Mouse (Mus musculus) urinary bladder, adult 2 months (tissue): ENCODE data around the gene H2al2a. TPM values are rescaled to one million over a fixed set of nuclear protein-coding genes. Genes with fewer than 3 reads are reported as not detected.
"Not testable (repeated sequence)": the region's sequence is repeated elsewhere in the genome, so short reads cannot be mapped to it uniquely, and the experiment has no call there.

Experiments
- DNase-seq: peaks from one replicate; pipeline ENCODE4 v3.0.0; 2022; ENCODE audit warnings: low spot score
- polyA plus RNA-seq: library from polyadenylated mRNA; depleted of rRNA; stranded (reverse); fragments of >200 nt; gene quantifications from 2 replicates; pipeline ENCODE4 v1.2.3, GENCODE M21; 2012

Gene H2al2a
- polyA plus RNA-seq, 1 experiment = not detected

DNA sequence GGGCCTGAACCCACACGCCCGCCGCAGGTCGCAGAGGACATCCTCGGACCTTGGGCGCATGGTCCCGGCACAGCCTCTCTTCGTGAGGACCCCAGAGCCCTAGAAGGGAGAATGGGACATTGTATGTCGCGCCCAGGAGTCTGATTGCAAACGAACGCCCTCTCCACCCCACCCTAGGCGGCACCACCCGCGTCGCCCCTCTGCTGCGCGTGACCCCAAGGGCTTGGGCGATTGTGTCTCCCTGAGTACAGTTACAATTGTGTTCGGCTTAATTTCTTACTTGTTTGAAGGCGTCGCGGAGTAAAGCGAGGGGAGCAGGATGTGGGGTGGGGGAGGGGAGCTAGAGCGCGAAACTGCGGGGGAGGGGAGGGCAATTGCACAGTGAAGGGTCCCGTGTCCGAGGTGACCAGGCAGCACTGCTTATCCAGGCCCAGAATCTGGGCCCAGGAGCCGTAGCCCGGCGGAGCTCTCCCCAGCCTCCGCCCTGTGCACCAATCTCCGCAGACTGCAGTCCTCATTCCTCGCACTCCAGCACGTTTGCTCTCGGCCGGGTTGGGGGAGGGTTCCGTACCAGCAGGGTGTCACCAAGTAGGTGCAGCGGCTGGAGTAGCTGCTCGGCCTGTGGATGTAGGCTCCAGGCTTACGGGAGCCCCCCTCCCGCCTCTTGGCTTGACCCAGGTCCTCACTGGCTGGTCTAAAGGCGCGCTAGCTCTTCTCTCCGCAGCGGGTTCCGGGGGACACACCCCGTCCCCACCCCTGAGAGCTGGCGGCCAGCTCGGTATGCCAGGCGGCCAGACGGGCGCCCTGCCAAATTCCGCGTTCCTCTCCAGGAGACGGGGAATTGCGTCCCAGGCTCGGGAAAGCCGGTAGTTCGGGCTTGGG lies 31.6 kb upstream of the H2al2a start:
- DNase-seq = peak; percentile 91

DNA sequence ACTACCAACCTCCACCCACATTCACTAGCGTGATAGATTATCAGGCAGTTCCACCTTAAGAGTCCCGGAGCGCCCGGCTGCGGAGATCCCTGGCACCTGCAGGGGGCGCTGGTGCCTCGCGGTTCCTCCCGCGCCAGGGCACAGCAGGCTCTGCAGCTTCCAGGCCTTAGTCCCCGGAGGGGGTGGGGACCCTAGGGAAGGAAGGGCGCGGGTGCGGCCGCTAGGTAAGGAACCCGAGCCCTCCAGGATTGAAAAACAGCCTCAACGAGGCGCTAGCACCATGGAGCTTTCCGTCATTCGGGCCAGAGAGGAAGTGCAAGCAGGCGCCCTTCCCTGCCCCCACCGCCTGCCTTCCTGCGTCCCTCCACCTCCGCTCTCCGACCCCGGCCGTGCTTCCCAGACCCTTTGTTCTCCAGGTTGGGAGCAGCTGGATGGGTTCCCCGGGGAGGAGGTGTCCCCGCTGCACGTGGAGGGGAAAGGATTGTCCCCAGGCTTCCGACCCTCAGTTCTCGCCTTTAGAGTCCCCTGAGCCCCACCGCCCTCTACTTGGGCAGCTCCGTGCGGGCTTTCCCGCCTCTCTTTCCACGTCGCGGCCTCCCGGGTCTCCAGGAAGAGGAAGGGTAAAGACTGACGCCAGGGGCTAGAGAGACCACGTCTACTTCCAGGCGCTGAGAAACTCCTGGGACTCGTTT lies 30.8 kb upstream of the H2al2a start:
- peak; percentile 97 for DNase-seq

DNA sequence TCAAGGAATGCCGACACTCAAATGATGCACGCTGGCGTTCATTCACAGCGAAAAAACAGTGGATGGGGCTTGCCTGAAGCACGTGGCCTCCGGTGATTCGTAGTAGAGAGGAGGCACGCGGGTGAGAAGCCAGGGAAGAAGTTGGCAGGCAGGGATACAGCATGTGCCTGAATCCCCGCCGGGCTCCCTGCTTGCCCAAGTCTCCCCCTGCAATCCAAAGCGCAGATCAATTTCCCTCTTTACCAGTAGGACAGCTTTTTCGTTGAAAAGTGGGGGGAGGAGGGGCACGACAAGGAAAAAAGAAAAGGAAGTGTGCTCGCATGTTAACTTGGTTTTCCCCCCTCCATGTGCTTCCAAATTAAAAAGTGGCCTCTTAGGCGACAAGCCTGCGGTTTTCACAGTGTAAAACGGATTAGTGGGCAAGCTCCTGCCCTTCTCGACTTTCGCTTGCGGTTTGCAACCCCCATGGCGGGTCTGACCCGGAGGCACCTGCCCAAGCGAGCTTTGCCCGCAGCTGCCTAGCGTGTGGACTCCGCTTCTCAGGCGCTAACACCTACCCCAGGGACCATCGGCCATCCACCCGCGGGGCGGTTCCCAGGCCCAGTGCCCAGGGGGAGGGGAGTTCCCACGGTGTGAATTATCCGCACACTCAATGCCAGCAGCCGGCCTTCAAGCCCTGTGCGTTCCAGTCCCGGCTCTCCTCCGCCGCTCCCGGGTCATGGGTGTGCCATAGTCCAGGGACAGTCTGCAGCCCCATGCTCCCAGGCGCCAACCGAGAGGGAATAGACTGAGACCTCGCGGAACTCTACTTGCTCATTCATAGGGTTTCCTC lies 29.6 kb upstream of the H2al2a start:
- peak; percentile 53 for DNase-seq

DNA sequence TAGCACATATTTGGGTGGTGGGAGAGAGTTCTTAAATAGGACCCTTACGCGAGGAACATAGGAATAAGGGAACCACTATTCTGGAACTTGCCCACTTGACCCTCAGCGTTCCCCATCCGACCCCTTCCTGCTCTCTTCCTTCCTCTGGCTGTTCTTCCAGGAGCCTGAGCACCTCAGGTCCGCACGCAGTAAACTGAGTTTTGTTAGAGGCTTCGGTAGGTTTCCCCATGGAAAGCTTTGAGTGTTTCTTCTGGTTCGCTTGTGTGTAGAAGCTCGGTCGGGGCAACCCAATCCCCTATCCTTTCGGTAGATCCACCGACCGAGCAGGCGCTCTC lies 29.0 kb upstream of the H2al2a start:
- DNase-seq = no peak

DNA sequence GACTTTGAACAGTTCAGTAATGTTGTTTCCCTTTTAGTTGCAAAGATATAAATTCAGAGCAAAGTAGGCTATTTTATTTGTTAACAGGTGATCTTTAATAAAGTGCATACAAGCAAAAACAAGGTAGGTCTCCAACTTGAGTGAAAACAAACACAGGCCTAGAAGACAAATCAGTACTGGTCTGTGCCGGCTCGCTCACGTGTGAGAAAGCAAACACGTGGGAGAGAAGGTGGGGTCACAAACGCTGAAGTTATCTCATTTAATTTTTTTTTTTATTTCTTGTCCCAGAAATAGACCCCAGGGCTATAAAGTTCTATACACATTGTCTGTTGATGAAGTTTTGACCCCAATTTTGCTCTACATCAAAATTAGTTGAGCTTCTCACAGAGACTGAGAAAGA lies 28.4 kb upstream of the H2al2a start:
- no peak for DNase-seq

DNA sequence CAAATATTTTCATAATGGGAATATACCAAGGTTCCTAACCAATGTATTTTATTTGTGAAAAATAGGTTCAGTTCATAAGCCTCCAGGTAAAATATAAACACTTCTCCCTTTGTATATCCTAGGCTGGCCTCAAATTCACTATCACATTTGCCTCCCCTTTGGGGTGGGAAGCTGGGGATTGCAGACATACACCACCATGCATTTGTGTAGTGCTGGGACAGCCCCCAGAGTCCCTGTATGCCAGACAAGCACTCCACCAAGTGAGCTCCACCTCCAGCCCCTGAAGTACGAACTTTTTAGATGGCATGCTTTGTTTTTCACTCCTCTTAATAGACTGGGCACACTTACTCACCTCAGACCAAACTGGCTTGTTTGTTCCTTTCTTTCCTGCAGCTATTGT lies 26.1 kb upstream of the H2al2a start:
- no peak for DNase-seq

DNA sequence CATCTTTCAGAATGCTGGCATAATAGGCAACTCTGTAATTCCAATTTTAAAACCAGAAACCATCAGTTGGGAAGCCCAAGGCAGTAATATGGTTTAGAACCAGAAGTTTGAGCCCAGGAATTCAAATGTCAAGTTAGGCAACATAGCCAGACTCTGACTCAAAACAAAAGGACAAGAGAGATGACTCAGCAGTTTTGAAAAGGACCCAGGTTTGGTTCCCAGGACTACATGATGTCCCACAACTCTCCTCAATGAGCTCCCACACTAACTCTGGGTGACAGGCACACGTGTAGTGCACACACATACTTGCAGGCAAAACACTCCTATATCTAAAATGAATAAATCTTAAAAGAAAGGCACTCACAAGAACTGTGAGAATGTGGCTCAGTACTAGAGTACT lies 22.4 kb upstream of the H2al2a start:
- no peak for DNase-seq

DNA sequence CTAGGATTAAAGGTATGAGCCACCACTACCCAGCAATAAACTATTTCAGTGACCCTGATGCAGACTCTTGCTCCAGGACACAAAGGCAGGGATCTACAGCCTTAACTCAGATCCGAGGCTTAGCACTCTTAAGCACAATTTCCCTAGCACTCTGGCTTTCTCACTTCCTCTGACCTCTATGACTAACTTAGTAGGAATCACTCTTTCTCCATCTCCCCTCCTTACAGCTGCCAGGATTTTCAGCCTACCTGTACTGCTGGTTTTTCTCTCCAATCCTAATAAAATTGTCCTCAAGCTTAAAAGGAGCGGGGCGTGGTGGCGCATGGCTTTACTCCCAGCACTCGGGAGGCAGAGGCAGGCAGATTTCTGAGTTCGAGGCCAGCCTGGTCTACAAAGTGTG lies 20.6 kb upstream of the H2al2a start:
- no peak for DNase-seq

DNA sequence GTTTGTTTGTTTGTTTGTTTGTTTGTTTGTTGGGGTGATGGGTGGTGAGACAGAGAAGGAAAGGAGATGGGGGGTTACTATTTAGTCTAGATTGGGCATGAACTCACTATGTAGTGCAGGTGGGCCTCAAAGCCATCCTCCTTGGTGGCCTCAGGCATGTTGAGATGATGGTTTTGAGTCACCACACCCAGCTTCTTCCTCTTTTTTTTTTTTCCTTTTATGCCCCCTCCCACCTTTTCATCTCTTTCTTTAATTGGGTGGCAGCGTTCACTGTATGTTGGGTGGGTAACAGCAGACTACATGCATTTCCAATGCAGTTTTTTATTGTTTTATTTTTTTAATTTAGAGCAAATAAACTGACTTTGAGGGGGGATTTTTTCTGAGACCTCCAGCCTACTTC lies 19.9 kb upstream of the H2al2a start:
- no peak for DNase-seq

DNA sequence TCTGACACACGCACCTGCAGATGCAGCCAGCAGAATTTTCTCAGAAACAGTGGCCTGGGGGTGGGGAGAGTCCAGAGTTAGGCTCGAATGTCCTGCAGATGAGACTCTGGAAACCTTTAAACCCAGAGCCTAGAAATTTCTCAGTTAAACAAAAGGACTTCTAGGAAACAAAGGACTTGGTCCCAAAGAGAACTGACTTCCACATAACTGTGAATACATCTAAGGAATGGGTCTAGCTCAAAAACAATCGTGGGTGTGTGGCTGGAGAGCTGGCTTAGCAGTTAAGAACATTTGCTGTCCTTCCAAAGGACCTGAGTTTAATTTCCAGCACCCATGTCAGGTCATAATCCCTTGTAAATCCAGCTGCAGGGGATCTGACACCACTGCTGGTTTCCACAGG lies 18.8 kb upstream of the H2al2a start:
- no peak for DNase-seq

DNA sequence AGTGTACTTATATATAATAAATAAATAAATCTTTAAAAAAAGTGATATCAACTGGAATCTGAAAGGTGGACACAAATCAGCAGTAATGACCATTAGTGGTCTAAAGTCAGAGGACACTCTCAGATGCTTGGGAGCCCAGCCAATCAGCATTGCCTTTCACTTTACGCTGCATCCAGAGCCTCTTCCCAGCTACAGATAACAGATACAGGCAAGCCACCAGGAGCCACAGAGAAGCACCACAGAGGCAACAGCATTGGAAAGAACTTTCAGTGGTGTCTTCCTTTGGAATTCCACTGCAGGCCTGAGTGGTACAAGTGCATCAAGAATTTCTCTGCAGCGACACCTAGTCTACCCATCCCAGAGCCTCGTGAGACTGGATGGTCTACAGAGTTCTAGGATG lies 16.1 kb upstream of the H2al2a start:
- no peak for DNase-seq

DNA sequence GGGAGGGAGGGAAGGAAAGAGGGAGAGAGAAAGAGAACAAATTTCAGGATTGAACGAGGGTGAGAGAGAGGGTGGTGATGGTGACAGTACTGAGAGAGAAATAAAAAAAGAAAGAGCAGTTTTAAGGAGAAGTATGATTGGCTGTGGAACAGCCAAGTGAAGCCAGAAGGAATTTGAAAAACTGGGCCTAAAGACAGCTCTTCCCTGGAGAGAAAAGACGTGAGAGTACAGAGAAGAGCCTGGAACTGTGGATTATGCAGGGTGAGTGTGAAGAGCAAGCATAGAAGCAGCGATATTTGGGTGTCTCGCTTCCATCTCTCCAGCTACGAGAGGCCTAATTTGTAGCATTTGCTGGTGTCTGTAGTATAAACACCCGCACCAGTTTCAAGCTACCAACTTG lies 14.5 kb upstream of the H2al2a start:
- DNase-seq = no peak

DNA sequence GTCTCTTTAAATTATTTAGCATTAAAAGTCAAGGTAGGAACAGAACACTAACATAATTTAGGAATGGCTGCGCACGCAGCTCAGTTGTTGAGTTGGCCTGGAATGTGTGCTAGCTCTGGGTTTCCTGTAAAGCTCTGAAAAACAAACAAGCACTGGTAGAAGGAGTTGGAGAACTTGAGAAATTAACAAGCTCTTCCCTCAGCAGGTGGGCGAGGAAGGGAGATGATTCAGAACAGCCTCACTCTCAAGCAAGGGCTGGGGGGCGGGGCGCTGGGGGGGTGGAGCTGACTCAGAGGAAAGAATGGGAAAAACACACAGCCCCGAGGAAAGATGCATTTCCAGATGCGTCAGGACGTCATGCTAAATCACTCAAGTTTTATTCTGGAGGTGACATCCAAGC lies 8.4 kb upstream of the H2al2a start:
- DNase-seq = no peak

DNA sequence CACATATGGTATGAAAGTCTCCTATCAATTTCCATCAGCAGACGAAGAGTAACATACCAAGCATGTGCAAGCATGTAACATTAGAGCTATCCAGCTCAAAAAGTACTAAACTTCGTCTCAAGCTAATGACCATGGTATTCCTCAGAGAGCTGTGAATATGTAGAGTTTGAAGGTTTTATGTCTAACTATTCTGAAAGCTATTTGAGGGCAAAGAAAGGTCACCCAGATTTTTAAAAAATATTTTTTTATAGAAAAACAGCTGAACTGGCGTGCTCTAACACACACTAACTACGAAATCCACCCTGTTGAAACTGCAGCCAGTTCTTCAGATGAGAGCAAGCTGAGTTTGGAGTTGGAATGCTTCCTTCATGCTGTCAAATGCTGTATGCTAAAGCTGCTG lies 7.5 kb upstream of the H2al2a start:
- DNase-seq = no peak

DNA sequence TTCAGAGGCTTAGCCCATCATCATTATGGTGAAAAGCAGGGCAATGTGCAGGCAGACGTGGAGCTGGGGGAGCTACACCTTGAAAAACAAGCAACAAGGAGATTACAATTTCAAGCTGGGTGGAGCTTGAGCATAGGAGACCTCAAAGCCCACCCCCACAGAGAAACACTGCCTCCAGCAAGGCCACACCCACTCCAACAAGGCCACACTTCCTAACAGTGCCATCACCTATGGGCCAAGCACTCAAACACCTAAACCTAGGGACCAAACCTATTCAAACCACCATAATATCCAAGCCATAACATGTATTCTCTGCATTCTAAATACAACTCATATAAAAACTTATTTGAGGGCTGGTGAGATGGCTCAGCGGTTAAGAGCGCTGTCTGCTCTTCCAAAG lies 5.5 kb upstream of the H2al2a start:
- DNase-seq = no peak

DNA sequence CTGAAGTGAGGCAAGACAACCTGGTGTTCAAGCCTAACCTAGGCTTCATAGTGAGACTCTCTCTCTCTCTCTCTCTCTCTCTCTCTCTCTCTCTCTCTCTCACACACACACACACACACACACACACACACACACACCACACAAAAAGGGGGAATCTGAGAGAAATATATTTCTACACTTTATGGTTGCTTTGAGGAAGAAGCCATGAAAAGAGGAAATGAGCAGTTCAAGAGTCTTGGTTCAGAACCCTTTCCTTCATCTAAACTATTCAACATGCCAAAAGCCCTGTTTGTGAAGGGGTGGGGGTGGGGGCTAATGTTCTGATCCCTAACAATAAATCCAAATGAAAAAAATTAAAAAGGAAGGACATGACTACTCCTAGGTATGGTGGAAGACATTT lies 7.2 kb downstream of the H2al2a start:
- DNase-seq = no peak

DNA sequence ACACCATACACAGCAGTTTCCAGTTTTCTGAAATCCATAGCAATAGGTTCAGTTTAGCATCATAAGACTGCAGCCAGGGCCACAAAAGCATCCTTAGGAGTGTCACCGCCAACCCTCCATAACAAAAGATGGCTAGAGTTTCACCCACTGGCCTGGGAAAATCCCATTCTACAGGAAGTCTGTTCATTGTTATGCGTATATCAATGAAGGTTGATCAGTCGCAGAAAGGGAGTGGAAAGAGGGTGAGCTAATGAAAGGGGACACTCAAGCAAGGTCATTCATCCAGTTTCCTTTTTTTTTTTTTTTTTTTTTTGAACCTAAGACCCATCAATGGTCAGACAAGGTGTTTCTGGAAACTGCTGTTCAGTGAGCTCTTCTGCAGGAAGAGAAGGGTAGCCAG lies 7.6 kb downstream of the H2al2a start:
- no peak for DNase-seq

DNA sequence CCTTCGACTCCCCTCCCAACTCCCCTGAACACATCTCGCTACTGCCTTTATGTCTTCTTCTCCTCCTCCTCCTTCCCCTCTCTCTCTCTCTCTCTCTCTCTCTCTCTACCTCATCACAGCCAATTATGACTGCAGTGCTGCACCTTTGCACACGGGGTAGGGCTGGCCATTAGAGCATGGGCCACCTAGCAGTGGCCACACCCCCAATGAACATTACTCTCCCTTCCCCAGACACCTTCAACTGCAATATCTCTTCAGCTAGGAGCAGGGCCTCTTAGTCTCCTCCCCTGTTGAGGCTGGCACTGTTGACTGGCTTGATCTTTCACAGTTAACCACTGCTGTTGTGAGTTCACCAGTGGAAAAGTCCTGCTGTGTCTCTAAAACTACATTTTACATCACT lies 10.1 kb downstream of the H2al2a start:
- DNase-seq = no peak

DNA sequence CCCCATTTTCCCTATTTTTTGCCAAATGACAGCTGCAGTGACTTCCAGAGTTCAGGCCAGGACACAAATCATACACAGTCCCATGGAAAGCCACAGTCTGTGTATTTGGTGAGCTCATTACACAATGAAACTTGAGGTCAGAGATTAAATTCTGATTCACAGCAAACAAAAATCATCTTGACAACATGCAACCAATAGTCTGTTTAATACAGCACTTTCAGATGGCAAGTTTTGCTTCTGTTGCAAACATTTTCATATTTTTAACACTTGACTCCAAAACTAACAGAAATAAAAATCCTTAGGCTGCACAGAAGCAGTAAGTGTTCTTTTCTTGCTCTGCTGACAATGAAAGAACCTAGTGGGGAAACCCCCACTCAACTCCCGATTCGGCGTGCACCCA lies 12.0 kb downstream of the H2al2a start:
- no peak for DNase-seq

DNA sequence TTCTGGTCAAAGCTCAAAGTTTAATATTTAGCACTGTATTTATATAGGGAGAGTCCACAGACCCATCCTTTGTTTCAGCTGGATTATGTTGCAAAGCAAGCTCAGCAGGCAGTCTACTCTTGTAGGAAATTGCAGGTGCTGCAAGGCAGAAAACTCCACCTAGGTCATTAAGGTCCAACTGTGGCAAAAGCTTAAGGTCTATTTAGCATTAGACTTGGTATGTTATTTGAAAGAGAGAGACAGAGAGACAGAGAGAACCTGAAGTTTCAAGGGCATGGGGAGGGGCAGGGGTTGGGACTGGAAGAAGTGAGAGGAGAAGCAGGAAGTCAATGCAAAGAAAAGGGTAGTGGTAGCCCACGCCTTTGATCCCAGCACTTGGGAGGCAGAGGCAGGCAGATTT lies 14.0 kb downstream of the H2al2a start:
- no peak for DNase-seq

DNA sequence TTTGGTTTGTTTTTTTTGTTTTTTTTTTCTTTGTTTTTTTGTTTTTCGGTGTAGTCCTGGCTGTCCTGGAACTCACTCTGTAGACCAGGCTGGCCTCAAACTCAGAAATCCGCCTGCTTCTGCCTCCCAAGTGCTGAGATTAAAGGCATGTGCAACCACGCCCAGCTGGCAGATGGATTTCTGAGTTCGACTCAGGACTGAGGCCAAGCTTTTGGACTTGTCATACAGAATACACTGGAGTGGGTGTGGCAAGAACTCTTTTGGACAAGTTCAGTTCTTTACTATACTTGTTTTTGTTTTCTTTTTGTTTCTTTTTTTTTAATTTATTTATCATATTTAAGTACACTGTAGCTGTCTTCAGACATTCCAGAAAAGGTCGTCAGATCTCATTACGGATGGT lies 18.1 kb downstream of the H2al2a start:
- no peak for DNase-seq

DNA sequence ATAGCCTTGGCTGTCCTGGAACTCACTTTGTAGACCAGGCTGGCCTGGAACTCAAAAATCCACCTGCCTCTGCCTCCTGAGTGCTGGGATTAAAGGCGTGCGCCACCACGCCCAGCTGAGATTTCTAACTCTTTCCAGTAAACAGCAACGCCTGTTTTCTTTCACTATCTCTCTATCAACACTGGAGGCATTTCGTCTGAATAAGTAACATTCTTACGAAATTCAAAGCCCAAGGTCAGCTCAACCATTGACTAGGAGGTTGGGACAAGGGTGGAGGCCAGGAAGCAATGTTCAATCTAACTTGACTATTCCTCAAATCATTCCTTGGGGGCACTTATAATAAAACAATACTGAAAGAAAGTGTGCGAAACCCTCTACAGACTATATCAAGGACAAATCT lies 18.5 kb downstream of the H2al2a start:
- not testable (repeated sequence) for DNase-seq

DNA sequence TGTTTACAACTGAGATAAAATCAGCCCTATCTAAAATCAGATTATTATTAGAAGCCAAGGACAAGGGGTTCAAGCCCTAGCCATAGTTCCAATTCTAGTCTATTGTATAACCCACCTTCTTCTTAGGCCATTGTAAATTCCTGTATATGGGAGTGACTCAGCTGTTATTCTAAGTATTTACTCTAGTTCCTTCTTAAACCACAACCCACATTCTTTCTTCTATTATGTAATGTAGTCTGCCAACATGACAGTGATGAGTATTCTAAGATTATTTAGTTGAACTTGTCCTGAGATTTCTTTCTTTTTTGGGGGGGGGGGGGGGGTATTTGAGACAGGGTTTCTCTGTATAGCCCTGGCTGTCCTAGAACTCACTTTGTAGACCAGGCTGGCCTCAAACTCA lies 19.1 kb downstream of the H2al2a start:
- DNase-seq = not testable (repeated sequence)
